Mouse (Mus musculus): ENCODE data around the gene Il11ra1.

GRCm38 (mm10) chr4:41740380-41741157, 40.8 kb downstream of the Il11ra1 start:
- no peak for TF ChIP-seq CTCF (IDR thresholded peaks at IDR 0.05; ENCODE audit: extremely low read depth, insufficient read length, insufficient replicate concordance, low read depth, low read length)
- TF ChIP-seq POLR2A (IDR thresholded peaks at IDR 0.05; ENCODE audit: low read depth, low read length), result no peak
